Mouse (Mus musculus): Measurements from ENCODE around the gene Pdk2.
A peak's percentile ranks its signal among the peaks of the same experiment; 100 is the strongest.

The Pdk2 gene

DNA sequence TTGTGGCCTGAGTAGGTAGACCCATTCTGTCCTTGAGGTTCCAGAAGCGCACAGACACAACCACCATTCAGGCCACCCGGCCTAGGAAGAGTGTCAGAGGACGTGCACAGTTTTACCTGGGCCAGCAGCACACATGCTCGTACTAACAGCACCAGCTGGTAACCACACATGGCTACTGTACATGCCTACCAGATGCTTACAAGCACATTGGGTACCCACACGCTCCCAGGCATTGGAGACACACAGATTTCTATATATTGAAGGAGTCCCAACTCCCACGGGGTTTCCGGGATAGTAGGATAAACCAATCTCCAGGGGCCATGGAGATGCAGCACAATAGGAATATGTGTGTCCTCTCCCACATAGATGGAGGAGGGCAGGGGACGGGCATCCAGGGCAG is 38.4 kb downstream of the Pdk2 start:
- DNase-seq (ENCODE audit: low read depth, low spot score) = no peak

GRCm38 (mm10) chr11:95001584-95002347 is 39.4 kb downstream of the Pdk2 start:
- no peak for DNase-seq (ENCODE audit: low read depth, low spot score)

GRCm38 (mm10) chr11:95001058-95001457 is 40.1 kb downstream of the Pdk2 start:
- no peak for DNase-seq (ENCODE audit: low read depth, low spot score)

- no peak for DNase-seq (ENCODE audit: low read depth, low spot score)
These were observed 40.6 kb downstream of the Pdk2 start for GRCm38 (mm10) chr11:95000548-95000947.

DNA sequence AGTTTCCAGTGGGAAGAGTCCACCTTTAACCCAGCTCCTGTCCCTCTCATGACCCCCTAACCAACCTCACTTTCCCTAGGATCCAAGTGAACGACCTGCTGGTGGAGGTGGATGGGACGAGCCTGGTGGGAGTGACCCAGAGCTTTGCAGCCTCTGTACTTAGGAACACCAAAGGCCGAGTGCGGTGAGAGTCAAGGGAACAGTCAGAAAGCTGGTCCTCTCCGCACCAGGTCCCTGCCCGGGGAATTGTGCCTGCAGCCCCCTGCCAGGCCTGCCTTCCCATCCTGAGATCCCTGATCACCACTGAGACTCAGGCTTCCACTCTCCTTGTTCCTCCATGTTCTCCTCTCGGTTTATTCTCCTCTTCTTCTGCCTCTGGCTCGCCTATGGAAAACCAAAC is 41.0 kb downstream of the Pdk2 start:
- DNase-seq (ENCODE audit: low read depth, low spot score) = no peak

- DNase-seq (ENCODE audit: low read depth, low spot score) = no peak
These were observed 43.1 kb downstream of the Pdk2 start for GRCm38 (mm10) chr11:94998041-94998531.

DNA sequence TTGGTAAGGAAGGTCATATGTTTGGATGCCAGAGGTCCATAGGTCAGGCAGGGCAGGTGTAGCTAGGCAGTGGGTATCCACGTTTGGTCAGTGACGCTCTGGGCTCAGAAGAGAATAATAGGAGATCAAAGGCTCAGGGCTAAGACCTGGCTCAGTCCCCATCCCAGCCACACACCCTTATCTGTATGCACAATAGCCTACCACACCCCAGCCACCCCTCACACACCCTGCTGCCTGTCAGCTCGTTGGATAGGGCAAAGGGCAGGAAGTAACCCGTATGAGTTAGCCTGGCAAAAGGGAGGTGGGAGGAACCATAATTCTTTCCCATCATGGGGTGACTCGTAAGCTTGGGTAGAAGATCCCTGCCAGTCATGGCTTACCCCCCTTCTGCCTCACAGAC is 43.6 kb downstream of the Pdk2 start:
- DNase-seq (ENCODE audit: low read depth, low spot score) = no peak

- no peak for DNase-seq (ENCODE audit: low read depth, low spot score)
These were observed 44.2 kb downstream of the Pdk2 start for GRCm38 (mm10) chr11:94996984-94997383.

GRCm38 (mm10) chr11:94996101-94996500 is 45.1 kb downstream of the Pdk2 start:
- no peak for DNase-seq (ENCODE audit: low read depth, low spot score)

DNA sequence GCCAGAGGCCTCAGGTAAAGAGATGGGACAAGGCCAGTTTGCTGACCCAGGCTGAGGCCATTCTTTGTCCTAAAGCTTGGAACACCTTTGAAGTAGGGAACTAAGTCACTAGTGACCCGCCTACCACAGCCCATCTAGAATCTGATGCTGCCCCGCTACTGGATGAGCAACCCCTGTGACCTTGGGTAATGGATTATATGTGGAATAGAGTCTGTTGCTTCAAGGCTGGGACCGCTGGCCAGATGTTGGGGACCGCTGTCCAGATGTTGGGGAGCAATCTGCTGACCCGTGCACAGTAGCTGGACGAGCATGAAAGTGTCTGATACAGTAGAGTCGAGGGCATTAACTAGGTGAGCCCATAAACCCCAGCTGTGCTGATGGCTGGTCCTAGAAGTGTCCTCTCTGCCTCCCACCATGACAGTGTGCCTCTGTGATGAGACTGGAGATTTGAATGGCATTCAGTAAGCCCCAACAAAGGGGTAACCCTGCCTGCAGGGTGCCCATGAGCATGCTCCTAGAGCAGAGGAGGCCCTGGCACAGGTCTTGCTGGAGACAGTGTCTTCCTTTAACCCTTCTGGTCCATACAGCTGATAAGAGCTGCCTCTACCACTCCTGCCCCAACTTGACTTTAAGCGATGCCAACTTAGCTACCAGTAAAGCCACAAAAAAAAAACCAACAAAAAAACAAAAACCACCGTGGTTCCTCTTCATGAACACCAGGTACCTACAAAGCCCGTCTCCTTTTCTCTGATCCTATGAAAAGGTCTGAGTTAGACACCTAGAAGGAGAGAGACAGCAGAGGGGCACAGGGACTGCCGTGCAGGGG is 46.0 kb downstream of the Pdk2 start:
- no peak for DNase-seq (ENCODE audit: low read depth, low spot score)

- DNase-seq (ENCODE audit: low read depth, low spot score) = no peak
These were observed 46.8 kb downstream of the Pdk2 start for GRCm38 (mm10) chr11:94994208-94994814.

DNA sequence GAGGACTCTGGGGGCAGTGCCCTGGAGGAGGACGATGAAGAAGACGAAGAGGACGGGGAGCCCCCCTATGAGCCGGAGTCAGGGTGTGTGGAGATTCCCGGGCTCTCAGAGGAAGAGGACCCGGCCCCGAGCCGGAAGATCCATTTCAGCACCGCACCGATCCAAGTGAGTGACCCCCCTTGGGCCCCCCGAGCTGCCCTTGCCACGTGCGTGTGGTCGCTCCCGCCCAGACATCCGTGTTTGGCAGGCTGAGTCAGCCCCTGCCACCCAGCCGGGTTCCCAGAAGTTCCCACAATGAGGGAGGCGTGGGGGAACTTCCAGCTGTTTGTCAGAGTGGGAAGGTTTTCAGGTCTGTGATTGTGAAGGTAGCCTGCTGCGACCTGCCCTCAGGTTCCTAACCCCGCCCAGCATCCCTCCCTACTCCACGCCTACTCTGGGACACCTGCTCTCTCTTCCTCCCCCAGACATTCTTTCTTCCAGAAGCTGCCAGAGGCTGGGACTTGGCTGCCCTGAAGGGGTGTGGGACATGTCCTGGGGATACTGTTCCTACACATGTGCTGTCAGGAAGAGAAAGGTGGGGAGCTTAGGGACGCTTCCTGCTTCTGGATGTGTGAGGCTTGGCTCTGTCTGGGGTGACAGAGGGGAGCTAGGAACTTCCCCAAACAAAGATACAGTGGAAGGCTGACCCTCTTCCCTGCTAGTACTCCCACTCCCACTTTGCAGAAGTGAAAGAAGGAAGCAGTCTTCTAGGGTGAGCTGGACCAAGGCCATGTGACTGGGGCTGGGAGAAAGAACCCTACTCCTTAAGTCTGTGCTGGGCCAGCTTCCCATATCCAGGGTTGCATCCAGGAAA is 48.2 kb downstream of the Pdk2 start:
- DNase-seq (ENCODE audit: low read depth, low spot score) = no peak

DNA sequence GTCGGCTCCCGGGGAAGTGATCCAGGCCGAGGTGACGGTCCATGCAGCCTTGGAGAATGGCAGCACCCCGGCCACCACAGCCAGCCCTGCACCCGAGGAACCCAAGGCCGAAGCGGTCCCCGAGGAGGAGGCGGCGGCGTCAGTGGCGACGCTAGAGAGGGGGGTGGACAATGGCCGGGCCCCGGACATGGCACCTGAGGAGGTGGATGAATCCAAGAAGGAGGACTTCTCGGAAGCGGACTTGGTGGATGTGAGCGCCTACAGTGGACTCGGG is 48.7 kb downstream of the Pdk2 start:
- DNase-seq (ENCODE audit: low read depth, low spot score) = no peak

DNA sequence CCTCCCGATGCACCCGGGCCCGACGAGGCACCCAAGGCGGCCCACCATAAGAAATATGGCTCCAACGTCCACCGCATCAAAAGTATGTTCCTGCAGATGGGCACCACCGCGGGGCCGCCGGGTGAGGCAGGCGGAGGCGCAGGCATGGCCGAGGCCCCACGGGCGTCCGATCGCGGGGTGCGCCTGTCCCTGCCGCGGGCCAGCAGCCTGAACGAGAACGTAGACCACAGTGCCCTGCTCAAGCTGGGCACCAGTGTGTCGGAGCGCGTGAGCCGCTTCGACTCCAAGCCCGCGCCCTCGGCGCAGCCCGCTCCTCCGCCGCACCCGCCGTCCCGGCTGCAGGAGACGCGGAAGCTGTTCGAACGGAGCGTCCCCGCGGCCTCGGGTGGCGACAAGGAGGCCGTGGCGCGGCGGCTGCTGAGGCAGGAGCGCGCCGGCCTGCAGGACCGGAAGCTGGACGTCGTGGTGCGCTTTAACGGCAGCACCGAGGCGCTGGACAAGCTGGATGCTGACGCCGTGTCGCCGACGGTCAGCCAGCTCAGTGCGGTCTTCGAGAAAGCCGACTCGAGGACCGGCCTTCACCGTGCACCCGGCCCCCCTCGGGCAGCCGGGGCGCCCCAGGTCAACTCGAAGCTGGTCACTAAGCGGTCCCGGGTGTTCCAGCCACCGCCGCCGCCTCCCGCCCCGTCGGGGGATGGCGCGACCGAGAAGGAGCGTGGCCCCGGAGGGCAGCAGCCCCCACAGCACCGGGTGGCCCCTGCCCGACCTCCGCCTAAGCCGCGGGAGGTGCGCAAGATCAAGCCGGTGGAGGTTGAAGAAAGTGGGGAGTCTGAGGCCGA is 49.3 kb downstream of the Pdk2 start:
- DNase-seq (ENCODE audit: low read depth, low spot score) = no peak

DNA sequence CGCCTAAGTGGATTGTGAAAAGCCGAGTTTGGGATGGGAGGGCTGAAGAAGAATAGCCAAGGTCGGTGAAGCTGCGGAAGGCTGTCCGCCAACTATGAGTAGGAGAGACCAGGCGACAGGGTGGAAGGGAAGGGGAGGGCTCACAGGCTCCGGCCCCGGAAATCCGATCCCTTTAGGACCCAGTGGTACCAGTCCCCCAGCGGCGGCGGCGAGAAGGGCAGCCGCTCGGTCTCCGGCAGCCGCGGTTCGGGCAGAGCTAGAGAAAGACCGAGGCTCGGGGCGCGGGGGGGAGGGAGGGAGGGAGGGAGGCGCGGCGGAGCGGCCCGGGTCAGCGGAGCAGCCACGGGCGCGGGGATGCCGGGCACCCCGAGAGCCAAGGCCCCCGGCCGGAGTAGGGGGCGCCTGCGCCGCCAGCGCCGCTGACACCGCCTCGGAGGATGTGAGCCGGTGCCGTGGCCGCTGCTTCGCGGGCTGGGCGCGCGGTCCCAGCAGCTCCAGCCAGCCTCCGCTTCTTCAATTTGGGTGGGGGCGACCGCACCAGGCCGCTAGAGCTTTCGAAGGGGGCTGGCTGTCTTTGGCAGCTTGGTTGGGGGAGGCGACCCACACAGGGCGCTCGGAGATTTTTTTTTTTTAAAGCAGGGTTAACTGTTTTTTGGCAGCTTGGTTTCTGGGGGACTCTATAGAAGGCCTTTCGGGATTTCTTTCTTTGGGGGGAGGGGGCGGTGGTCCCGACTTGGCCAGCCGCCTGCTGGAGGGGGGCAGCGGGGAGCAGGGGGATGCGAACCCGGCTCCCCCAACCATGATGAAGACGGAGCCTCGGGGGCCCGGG is 50.2 kb downstream of the Pdk2 start, which contains the start of gene Ppp1r9b:
Ppp1r9b (plus strand) TSS at position 287 of the 829 bp plus-strand sequence.
- peak; percentile 84 for DNase-seq (ENCODE audit: low read depth, low spot score)

DNA sequence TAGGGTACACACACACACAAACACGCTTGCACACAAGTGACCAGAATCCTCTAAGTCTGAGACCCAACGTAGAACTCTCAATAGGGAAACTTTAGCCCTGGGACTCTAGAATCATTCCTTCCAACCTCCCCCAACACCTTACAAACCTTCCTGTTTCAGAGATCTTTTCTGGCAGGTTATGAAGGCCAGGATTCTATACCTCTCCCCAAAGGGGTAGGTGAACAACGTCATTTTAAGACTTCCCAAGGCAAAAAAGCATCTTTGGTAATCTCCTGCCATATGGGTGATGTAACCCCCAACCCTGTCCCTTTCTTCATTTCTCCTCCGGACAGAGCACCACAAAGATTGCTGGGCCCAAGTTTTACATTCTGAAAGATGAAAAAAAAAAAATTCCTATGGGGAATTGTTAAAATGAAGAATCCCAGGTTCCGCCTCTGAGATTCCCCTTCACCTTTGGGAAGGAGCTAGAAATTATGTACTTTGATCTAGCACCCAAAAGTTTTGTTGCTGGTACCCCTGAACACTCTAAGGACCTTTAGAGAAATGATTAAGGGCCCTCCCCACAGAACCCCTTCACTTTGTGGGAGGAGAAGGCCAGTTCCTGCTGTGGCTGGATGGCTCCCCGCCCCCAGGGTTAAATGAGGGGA is 50.9 kb downstream of the Pdk2 start:
- DNase-seq (ENCODE audit: low read depth, low spot score) = no peak

GRCm38 (mm10) chr11:94989562-94990017 is 51.6 kb downstream of the Pdk2 start:
- peak; percentile 96 for DNase-seq (ENCODE audit: low read depth, low spot score)

DNA sequence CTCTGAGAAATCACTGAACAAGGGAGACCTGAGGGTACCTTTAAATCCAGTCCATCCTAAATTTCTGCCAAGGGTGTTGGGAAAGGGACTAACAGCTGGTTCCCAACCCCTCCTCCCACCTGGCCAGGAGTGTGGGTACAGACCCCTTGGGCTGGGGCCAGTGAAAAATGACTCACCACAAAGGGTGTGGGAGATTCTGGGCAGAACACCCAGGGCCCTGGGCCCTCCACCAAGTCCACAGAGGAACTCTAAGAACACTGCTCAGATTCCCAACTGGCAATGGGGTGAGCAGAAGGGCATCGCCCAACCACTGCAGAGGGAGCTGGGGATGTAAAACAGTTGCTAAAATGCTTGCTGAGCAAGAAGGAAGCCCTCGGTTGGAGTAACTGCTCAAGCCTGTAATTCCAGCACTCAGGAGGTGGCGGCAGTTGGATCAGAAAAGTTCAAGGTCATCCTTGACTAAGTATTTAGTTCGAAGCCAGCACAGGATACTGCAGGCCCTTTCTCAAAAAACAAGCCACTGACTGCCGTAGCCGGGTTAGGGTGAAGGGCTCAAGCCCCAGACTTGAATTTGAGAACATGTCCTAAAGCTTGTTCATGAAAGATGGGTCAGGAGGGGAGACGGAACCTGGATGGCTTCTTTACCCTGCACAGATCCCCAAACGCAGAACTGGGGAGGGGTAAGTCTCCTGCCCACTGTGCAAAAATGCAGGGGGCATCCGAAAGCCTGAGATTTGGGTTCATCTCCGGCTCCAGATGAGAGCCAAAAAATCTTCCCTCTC is 52.2 kb downstream of the Pdk2 start:
- no peak for DNase-seq (ENCODE audit: low read depth, low spot score)
